Mouse (Mus musculus) MEL (cell line): ENCODE results near the gene Entpd7. TPM values are rescaled to one million over a fixed set of nuclear protein-coding genes. Genes with fewer than 3 reads are reported as not detected.

Experiments used
- DNase-seq: peaks from one replicate; pipeline ENCODE4 v3.0.0; 2011; ENCODE audit warnings: low read depth, low spot score
- H3K27ac ChIP-seq: 2 replicates; pipeline ENCODE4 v1.5.1; 2012; ENCODE audit warnings: low read depth, mild to moderate bottlenecking, control low read depth, low read length, moderate library complexity; ENCODE audit not compliant: control insufficient read depth
- H3K27me3 ChIP-seq, 2 experiments: fragments of 150-350 bp in 1 of 2; sonication (generic) in 1 of 2; 2 replicates each; pipeline ENCODE4 v1.6.1; 2012; ENCODE audit warnings: low read length in 2 of 2, mild to moderate bottlenecking in 2 of 2, improper control_type of control experiment in 1 of 2, moderate library complexity in 1 of 2; ENCODE audit not compliant: insufficient read depth in 2 of 2, control insufficient read depth in 1 of 2
- H3K36me3 ChIP-seq, 2 experiments: 2 replicates each; pipeline ENCODE4 v1.6.1; 2012 to 2014; ENCODE audit warnings: low read length in 2 of 2, improper control_type of control experiment in 1 of 2, inconsistent platforms in 1 of 2, mild to moderate bottlenecking in 1 of 2; ENCODE audit not compliant: insufficient read depth in 2 of 2, control insufficient read depth in 1 of 2
- H3K4me1 ChIP-seq, 2 experiments: fragments of 150-350 bp in 1 of 2; sonication (generic) in 1 of 2; 2 replicates each; pipeline ENCODE4 v1.6.1; 2012; ENCODE audit warnings: low read length in 2 of 2, improper control_type of control experiment in 1 of 2, mild to moderate bottlenecking in 1 of 2; ENCODE audit not compliant: insufficient read depth in 2 of 2, control insufficient read depth in 1 of 2
- H3K4me3 ChIP-seq, 2 experiments: fragments of 150-350 bp in 1 of 2; sonication (generic) in 1 of 2; 2 replicates each; pipeline ENCODE4 v1.5.1; 2012; ENCODE audit warnings: low read depth in 2 of 2, low read length in 2 of 2, mild to moderate bottlenecking in 2 of 2, moderate library complexity in 2 of 2, control low read depth in 1 of 2, improper control_type of control experiment in 1 of 2; ENCODE audit not compliant: control insufficient read depth in 1 of 2, insufficient read depth in 1 of 2
- H3K79me2 ChIP-seq: 2 replicates; pipeline ENCODE4 v1.6.1; 2012; ENCODE audit warnings: mild to moderate bottlenecking, low read length, moderate library complexity; ENCODE audit not compliant: control insufficient read depth, poor library complexity, insufficient read depth
- H3K9ac ChIP-seq: 2 replicates; pipeline ENCODE4 v1.6.1; 2012; ENCODE audit warnings: low read depth, mild to moderate bottlenecking, control low read depth, low read length, moderate library complexity; ENCODE audit not compliant: control insufficient read depth, poor library complexity, severe bottlenecking
- H3K9me3 ChIP-seq: fragments of 150-350 bp; sonication (generic); replicated peaks from 2 replicates; pipeline ENCODE4 v1.6.1; 2012; ENCODE audit warnings: mild to moderate bottlenecking, low read length, improper control_type of control experiment, moderate library complexity; ENCODE audit not compliant: insufficient read depth
- BHLHE40 ChIP-seq: IDR thresholded peaks from 2 replicates; pipeline ENCODE4 v1.6.1; 2012; ENCODE audit warnings: low read depth, mild to moderate bottlenecking, inconsistent platforms, low read length, improper control_type of control experiment, borderline replicate concordance
- CTCF ChIP-seq, 3 experiments: IDR thresholded peaks in 2 of 3; conservative IDR thresholded peaks in 1 of 3; 2 replicates each; pipeline ENCODE4 v1.5.1; 2011 to 2012; ENCODE audit warnings: low read length in 3 of 3, low read depth in 2 of 3, mild to moderate bottlenecking in 2 of 3, improper control_type of control experiment in 1 of 3, inconsistent platforms in 1 of 3, mixed read lengths in 1 of 3, moderate library complexity in 1 of 3; ENCODE audit not compliant: control insufficient read depth in 1 of 3, insufficient read depth in 1 of 3, poor library complexity in 1 of 3, severe bottlenecking in 1 of 3
- E2F4 ChIP-seq: IDR thresholded peaks from 2 replicates; pipeline ENCODE4 v1.6.1; 2011; ENCODE audit warnings: low read depth, low read length, improper control_type of control experiment, borderline replicate concordance
- ELF1 ChIP-seq: IDR thresholded peaks from 2 replicates; pipeline ENCODE4 v1.6.1; 2014; ENCODE audit warnings: low read depth, mild to moderate bottlenecking, inconsistent platforms, low read length, improper control_type of control experiment, moderate library complexity
- JUND ChIP-seq: IDR thresholded peaks from 2 replicates; pipeline ENCODE4 v1.6.1; 2011; ENCODE audit warnings: low read depth, mild to moderate bottlenecking, improper control_type of control experiment, low read length
- MAFK ChIP-seq: IDR thresholded peaks from 2 replicates; pipeline ENCODE4 v1.6.1; 2011; ENCODE audit warnings: low read depth, mild to moderate bottlenecking, low read length, improper control_type of control experiment, borderline replicate concordance
- NRF1 ChIP-seq: IDR thresholded peaks from 2 replicates; pipeline ENCODE4 v1.6.1; 2014; ENCODE audit warnings: low read depth, mild to moderate bottlenecking, inconsistent platforms, low read length, improper control_type of control experiment, moderate library complexity; ENCODE audit not compliant: poor library complexity, insufficient read depth, severe bottlenecking
- POLR2A ChIP-seq, 2 experiments: IDR thresholded peaks; 2 replicates each; pipeline ENCODE4 v1.6.1; 2011 to 2012; ENCODE audit warnings: low read length in 2 of 2, mild to moderate bottlenecking in 2 of 2, control low read depth in 1 of 2, improper control_type of control experiment in 1 of 2, low read depth in 1 of 2, moderate library complexity in 1 of 2; ENCODE audit not compliant: control insufficient read depth in 1 of 2, insufficient read depth in 1 of 2, poor library complexity in 1 of 2
- POLR2AphosphoS2 ChIP-seq: IDR thresholded peaks from 2 replicates; pipeline ENCODE4 v1.6.1; 2011; ENCODE audit warnings: low read length, improper control_type of control experiment
- SIN3A ChIP-seq: IDR thresholded peaks from 2 replicates; pipeline ENCODE4 v1.6.1; 2012; ENCODE audit warnings: low read length, improper control_type of control experiment, inconsistent platforms
- SMC3 ChIP-seq: IDR thresholded peaks from 2 replicates; pipeline ENCODE4 v1.6.1; 2011; ENCODE audit warnings: low read depth, low read length, improper control_type of control experiment
- TAL1 ChIP-seq: IDR thresholded peaks from 2 replicates; pipeline ENCODE4 v1.6.1; 2012; ENCODE audit warnings: mild to moderate bottlenecking, inconsistent platforms, low read length, moderate library complexity, mixed read lengths
- TBP ChIP-seq: IDR thresholded peaks from 2 replicates; pipeline ENCODE4 v1.8.0; 2011; ENCODE audit warnings: low read depth, low read length, improper control_type of control experiment
- TCF12 ChIP-seq: IDR thresholded peaks from 2 replicates; pipeline ENCODE4 v1.6.1; 2014; ENCODE audit warnings: low read depth, mild to moderate bottlenecking, inconsistent platforms, low read length, improper control_type of control experiment, moderate library complexity
- UBTF ChIP-seq: IDR thresholded peaks from 2 replicates; pipeline ENCODE4 v1.6.1; 2012; ENCODE audit warnings: low read depth, mild to moderate bottlenecking, inconsistent platforms, low read length, improper control_type of control experiment, moderate library complexity, borderline replicate concordance; ENCODE audit not compliant: insufficient read depth
- USF1 ChIP-seq: IDR thresholded peaks from 2 replicates; pipeline ENCODE4 v1.6.1; 2014; ENCODE audit warnings: low read depth, mild to moderate bottlenecking, inconsistent platforms, low read length, improper control_type of control experiment, moderate library complexity
- USF2 ChIP-seq, 2 experiments: IDR thresholded peaks; 2 replicates each; pipeline ENCODE4 v1.6.1; 2011 to 2012; ENCODE audit warnings: improper control_type of control experiment in 2 of 2, low read length in 2 of 2, borderline replicate concordance in 1 of 2, inconsistent platforms in 1 of 2, low read depth in 1 of 2, mild to moderate bottlenecking in 1 of 2; ENCODE audit not compliant: insufficient read depth in 1 of 2
- ZC3H11A ChIP-seq: IDR thresholded peaks from 2 replicates; pipeline ENCODE4 v1.6.1; 2012; ENCODE audit warnings: low read depth, mild to moderate bottlenecking, inconsistent platforms, low read length, improper control_type of control experiment
- polyA plus RNA-seq, 2 experiments: library from polyadenylated mRNA; stranded (reverse) in 1 of 2; unstranded in 1 of 2; fragments of >175 nt in 1 of 2; fragments of >200 nt in 1 of 2; gene quantifications; 2 replicates each; pipeline versions ENCODE4 v1.2.1 to v1.2.4; 2012; ENCODE audit warnings: low replicate concordance in 2 of 2, low read depth in 1 of 2; ENCODE audit not compliant: insufficient read length in 2 of 2, insufficient read depth in 1 of 2, missing spikeins in 1 of 2
- total RNA-seq: library from RNA; depleted of rRNA; stranded (reverse); fragments of 300-350 nt; gene quantifications from 2 replicates; pipeline ENCODE4 v1.2.3, GENCODE M21; 2012

Entpd7 gene
- total and polyA plus RNA-seq, 3 experiments: 4.2 to 7.7 TPM; not detected in 1

- no peaks in the 10 kb centered on the region for H3K79me2 ChIP-seq
- DNase-seq: no peak
- no peak for TF ChIP-seq POLR2A (IDR thresholded peaks at IDR 0.05; ENCODE audit: control insufficient read depth in 1 of 2, insufficient read depth in 1 of 2, low read depth in 1 of 2, low read length in 2 of 2, poor library complexity in 1 of 2)
- no peak for TF ChIP-seq E2F4
- TF ChIP-seq, all 39 proteins: peak for 0
- Histone ChIP-seq H3K36me3 (no peaks in the 10 kb centered on the region; a peak in 1 of 4 replicates), H3K4me3 (no peak overlapping the region), H3K27ac (no peak overlapping the region), H3K9me3 (no peaks in the 10 kb centered on the region), H3K27me3 (no peaks in the 10 kb centered on the region), H3K9ac (no peak overlapping the region), H3K4me1 (no peaks in the 10 kb centered on the region)
These were observed 15.5 kb downstream of the Entpd7 start for GRCm38 (mm10) chr19:43704787-43705497.

- Histone ChIP-seq H3K4me1 (peaks cover 7 to 16% of the 10 kb centered on the region in 2 experiments), H3K27me3 (no peaks in the 10 kb centered on the region), H3K9ac (no peak overlapping the region), H3K4me3 (no peak overlapping the region), H3K9me3 (no peaks in the 10 kb centered on the region), H3K27ac (no peak overlapping the region), H3K79me2 (no peaks in the 10 kb centered on the region; the same call in 1 of the 2 replicates), H3K36me3 (peaks cover 0 to 17% of the 10 kb centered on the region in 2 experiments; a peak in 2 of 4 replicates)
- no peak for TF ChIP-seq NRF1
- TF ChIP-seq BHLHE40: no peak
- TF ChIP-seq JUND: no peak
- no peak for TF ChIP-seq MAFK
- no peak for TF ChIP-seq TAL1
- no peak for DNase-seq
These were observed 18.7 kb downstream of the Entpd7 start for GRCm38 (mm10) chr19:43708206-43708605.

GRCm38 (mm10) chr19:43709317-43709716 lies 19.8 kb downstream of the Entpd7 start:
- peaks cover 0 to 17% of the 10 kb centered on the region in 2 experiments; a peak in 2 of 4 replicates for H3K36me3 ChIP-seq
- no peaks in the 10 kb centered on the region for H3K9me3 ChIP-seq
- H3K27me3 ChIP-seq: no peaks in the 10 kb centered on the region
- H3K79me2 ChIP-seq: no peaks in the 10 kb centered on the region; the same call in 1 of the 2 replicates
- TF ChIP-seq SIN3A (no peak), NRF1 (no peak), USF1 (no peak), POLR2AphosphoS2 (no peak), UBTF (no peak), SMC3 (no peak), ELF1 (no peak), JUND (no peak), CTCF (IDR thresholded peaks at IDR 0.05 in 2 of 3, conservative IDR thresholded peaks at IDR 0.05 in 1 of 3; ENCODE audit: control insufficient read depth in 1 of 3, insufficient read depth in 1 of 3, low read depth in 2 of 3, low read length in 3 of 3, poor library complexity in 1 of 3, severe bottlenecking in 1 of 3) (no peak), TCF12 (no peak), TBP (no peak), ZC3H11A (no peak), POLR2A (IDR thresholded peaks at IDR 0.05; ENCODE audit: control insufficient read depth in 1 of 2, insufficient read depth in 1 of 2, low read depth in 1 of 2, low read length in 2 of 2, poor library complexity in 1 of 2) (no peak), USF2 (IDR thresholded peaks at IDR 0.05; ENCODE audit: borderline replicate concordance in 1 of 2, insufficient read depth in 1 of 2, low read depth in 1 of 2, low read length in 2 of 2) (no peak), MAFK (no peak)
- DNase-seq: no peak
- no peak overlapping the region for H3K9ac ChIP-seq
- no peak overlapping the region for H3K4me3 ChIP-seq
- peaks cover 7 to 16% of the 10 kb centered on the region in 2 experiments for H3K4me1 ChIP-seq
- H3K27ac ChIP-seq: no peak overlapping the region
